Mouse (Mus musculus) liver, postnatal 0 days (tissue): Measurements from ENCODE around the gene Golm1. TPM values are rescaled to one million over a fixed set of nuclear protein-coding genes. Genes with fewer than 3 reads are reported as not detected.
"Not testable (repeated sequence)": the region's sequence is repeated elsewhere in the genome, so short reads cannot be mapped to it uniquely, and the experiment has no call there.

Experiments used
- ATAC-seq: fragments of 200-750 bp; cut with Nextera tagmentation; 2 replicates; pipeline ENCODE4 v1.8.0; 2017; ENCODE audit warnings: mild to moderate bottlenecking, moderate library complexity
- DNase-seq: peaks from one replicate; pipeline ENCODE4 v3.0.0-alpha.2; 2016
- H3K27ac ChIP-seq: fragments of 300-500 bp; sonication (generic); 2 replicates; pipeline ENCODE4 v1.5.1; 2014; ENCODE audit warnings: antibody characterized with exemption, moderate library complexity, mild to moderate bottlenecking, low read depth
- H3K27me3 ChIP-seq: fragments of 300-500 bp; sonication (generic); 2 replicates; pipeline ENCODE4 v1.6.1; 2014; ENCODE audit warnings: low read length, control low read depth, mixed read lengths; ENCODE audit not compliant: insufficient read depth
- H3K36me3 ChIP-seq: fragments of 300-500 bp; sonication (generic); replicated peaks from 2 replicates; pipeline ENCODE4 v1.6.1; 2014; ENCODE audit warnings: mild to moderate bottlenecking, control low read depth, low read length, moderate library complexity, mixed read lengths; ENCODE audit not compliant: insufficient read depth
- H3K4me1 ChIP-seq: fragments of 300-500 bp; sonication (generic); 2 replicates; pipeline ENCODE4 v1.6.1; 2014; ENCODE audit warnings: antibody characterized with exemption, mild to moderate bottlenecking, control low read depth; ENCODE audit not compliant: insufficient read depth
- H3K4me2 ChIP-seq: fragments of 300-500 bp; sonication (generic); 2 replicates; pipeline ENCODE4 v1.6.1; 2014; ENCODE audit warnings: low read depth, mild to moderate bottlenecking, low read length, moderate library complexity, mixed read lengths
- H3K4me3 ChIP-seq: fragments of 300-500 bp; sonication (generic); 2 replicates; pipeline ENCODE4 v1.5.1; 2014; ENCODE audit warnings: low read depth, low read length
- H3K9ac ChIP-seq: fragments of 300-500 bp; sonication (generic); replicated peaks from 2 replicates; pipeline ENCODE4 v1.6.1; 2014; ENCODE audit warnings: mild to moderate bottlenecking, moderate library complexity
- H3K9me3 ChIP-seq: fragments of 300-500 bp; sonication (generic); 2 replicates; pipeline ENCODE4 v1.6.1; 2016; ENCODE audit warnings: mild to moderate bottlenecking, control low read depth, low read length, mixed read lengths
- CTCF ChIP-seq: sonication (generic); IDR thresholded peaks from 2 replicates; pipeline ENCODE4 v1.5.1; 2016; ENCODE audit warnings: antibody characterized with exemption, low read depth
- EP300 ChIP-seq: IDR thresholded peaks from 2 replicates; pipeline ENCODE4 v1.6.1; 2016; ENCODE audit warnings: antibody characterized with exemption, low read depth, mild to moderate bottlenecking
- WGBS: fragments of 180-500 bp; shearing (Covaris S2); extraction: QIAGEN DNeasy Blood & Tissue Kit; methylation state at CpG from one replicate; pipeline ENCODE4 v1.1.7; 2014; ENCODE audit not compliant: insufficient replicate concordance; 5-methylcytosine and 5-hydroxymethylcytosine counted together
- polyA plus RNA-seq: library from polyadenylated mRNA; unstranded; fragments of >200 nt; fragmentation: Nextera tagmentation; extraction: Ambion mirVana; gene quantifications from 2 replicates; pipeline ENCODE4 v1.2.1, GENCODE M21; 2015

Golm1 gene
- polyA plus RNA-seq, 1 experiment from 2014 or later, result 13.0 TPM

- 80% methylated on average over 15 of the region's 15 CpGs for WGBS
- Histone ChIP-seq H3K4me1 (0 out of 2 replicates have a peak, but pooled peaks cover 2% of the 10 kb centered on the region), H3K36me3 (no peaks in the 10 kb centered on the region), H3K27ac (no peak within 1 kb of the TSS), H3K9ac (no peak within 1 kb of the TSS), H3K4me3 (no peak within 1 kb of the TSS), H3K9me3 (no peaks in the 10 kb centered on the region), H3K27me3 (0 out of 2 replicates have a peak, but pooled peaks cover 3% of the 10 kb centered on the region), H3K4me2 (no peak within 1 kb of the TSS)
- DNase-seq (no peak), ATAC-seq (no peak)
- TF ChIP-seq CTCF (no peak), EP300 (no peak)
These were observed 34.6 kb upstream of the Golm1 start, which contains the start of gene Spata31d1a for GRCm38 (mm10) chr13:59710230-59710629. Gene Spata31d1a (minus strand): TSS chr13:59710330.

- Histone ChIP-seq H3K4me3 (peak overlapping the region; percentile 24; the same call in 1 of the 2 replicates), H3K27ac (no peak overlapping the region), H3K4me1 (peaks cover 6% of the 10 kb centered on the region; the same call in 1 of the 2 replicates), H3K9ac (no peak overlapping the region), H3K9me3 (no peaks in the 10 kb centered on the region), H3K36me3 (no peaks in the 10 kb centered on the region), H3K4me2 (peak overlapping the region; percentile 38; the same call in 1 of the 2 replicates), H3K27me3 (0 out of 2 replicates have a peak, but pooled peaks cover 10% of the 10 kb centered on the region)
- 20% methylated on average over 12 of the region's 12 CpGs for WGBS
- ATAC-seq, result peak; percentile 45; the same call in 1 of the 2 replicates
- DNase-seq, result peak; percentile 41
- no peak for TF ChIP-seq EP300
- peak; percentile 42 for TF ChIP-seq CTCF
These were observed 29.0 kb upstream of the Golm1 start for GRCm38 (mm10) chr13:59704562-59704961.

- H3K36me3 ChIP-seq, result no peaks in the 10 kb centered on the region
- H3K4me1 ChIP-seq, result peaks cover 6% of the 10 kb centered on the region; the same call in 1 of the 2 replicates
- H3K27ac ChIP-seq, result no peak overlapping the region
- no peak overlapping the region for H3K9ac ChIP-seq
- WGBS, result 76% methylated on average over 12 of the region's 12 CpGs
- H3K4me3 ChIP-seq, result no peak overlapping the region
- 0 out of 2 replicates have a peak, but pooled peaks cover 10% of the 10 kb centered on the region for H3K27me3 ChIP-seq
- no peaks in the 10 kb centered on the region for H3K9me3 ChIP-seq
- ATAC-seq (no peak), DNase-seq (no peak)
- H3K4me2 ChIP-seq, result no peak overlapping the region
- TF ChIP-seq EP300, result no peak
- no peak for TF ChIP-seq CTCF
These were observed 27.9 kb upstream of the Golm1 start for GRCm38 (mm10) chr13:59703514-59703913.

GRCm38 (mm10) chr13:59700137-59700536 is 24.5 kb upstream of the Golm1 start:
- ATAC-seq, result not testable (repeated sequence)
- WGBS, result 67% methylated on average over 1 of the region's 1 CpGs

GRCm38 (mm10) chr13:59699131-59699530 is 23.5 kb upstream of the Golm1 start:
- Histone ChIP-seq H3K4me2 (no peak overlapping the region), H3K27ac (no peak overlapping the region), H3K4me1 (peaks cover 2% of the 10 kb centered on the region; the same call in 1 of the 2 replicates), H3K9ac (no peak overlapping the region), H3K27me3 (0 out of 2 replicates have a peak, but pooled peaks cover 6% of the 10 kb centered on the region), H3K9me3 (no peaks in the 10 kb centered on the region), H3K36me3 (no peaks in the 10 kb centered on the region), H3K4me3 (no peak overlapping the region)
- WGBS, result 86% methylated on average over 8 of the region's 8 CpGs
- TF ChIP-seq EP300 (no peak), CTCF (no peak)
- no peak for ATAC-seq
- DNase-seq, result no peak

More at GRCm38 (mm10) chr13:59700137-59700536, 24.5 kb upstream of the Golm1 start:
- not testable (repeated sequence) for H3K27ac ChIP-seq, H3K4me3 ChIP-seq, H3K9ac ChIP-seq, H3K9me3 ChIP-seq, H3K36me3 ChIP-seq, H3K4me2 ChIP-seq, DNase-seq, H3K4me1 ChIP-seq, H3K27me3 ChIP-seq

- WGBS, result 81% methylated on average over 7 of the region's 7 CpGs
- H3K27ac ChIP-seq, result no peak overlapping the region
- ATAC-seq (no peak), DNase-seq (no peak)
- H3K27me3 ChIP-seq, result no peaks in the 10 kb centered on the region
- H3K4me2 ChIP-seq, result no peak overlapping the region
- H3K9me3 ChIP-seq, result no peaks in the 10 kb centered on the region
- no peak overlapping the region for H3K9ac ChIP-seq
- no peaks in the 10 kb centered on the region for H3K36me3 ChIP-seq
- no peak for TF ChIP-seq EP300
- TF ChIP-seq CTCF, result no peak
- no peaks in the 10 kb centered on the region for H3K4me1 ChIP-seq
- no peak overlapping the region for H3K4me3 ChIP-seq
These were observed 20.2 kb upstream of the Golm1 start for GRCm38 (mm10) chr13:59695781-59696180.
